Mouse (Mus musculus) gastrocnemius, adult 18-20 months (tissue): ENCODE measurements around the gene Sobp. TPM values are rescaled to one million over a fixed set of nuclear protein-coding genes. Genes with fewer than 3 reads are reported as not detected.
A peak's percentile ranks its signal among the peaks of the same experiment; 100 is the strongest.

Experiments used
- DNase-seq: peaks from one replicate; pipeline ENCODE4 v3.0.0; 2021; ENCODE audit warnings: low spot score
- long read RNA-seq, 2 experiments: library from polyadenylated mRNA; stranded (forward); transcript quantifications; one replicate each; pipeline ENCODE4 v2.0.0; 2021
- total RNA-seq, 2 experiments: library from RNA; stranded (reverse); gene quantifications; 2 replicates each; pipeline ENCODE4 v1.2.3; 2021

The Sobp gene
- 10 to 100 TPM; 29.6 to 36.3 TPM for total RNA-seq
- long read RNA-seq, experiment 1, full-length matches to known transcripts: 2 of 28 reads
- long read RNA-seq, experiment 1, partial matches to known transcripts: 12 of 28 reads
- long read RNA-seq, experiment 1, other reads (novel, unspliced or antisense): 14 of 28 reads
- long read RNA-seq, experiment 2, full-length matches to known transcripts: 2 of 23 reads
- long read RNA-seq, experiment 2, partial matches to known transcripts: 7 of 23 reads
- long read RNA-seq, experiment 2, other reads (novel, unspliced or antisense): 14 of 23 reads

- DNase-seq: peak; percentile 57
These were observed at the start of gene Sobp, which contains the start of gene 9030612E09Rik for GRCm38 (mm10) chr10:43174326-43175155. Sobp (minus strand) TSS chr10:43174530. 9030612E09Rik (plus strand) TSS chr10:43174704.

- no peak for DNase-seq
These were observed 49.1 kb upstream of the Sobp start for GRCm38 (mm10) chr10:43223391-43223790.

DNA sequence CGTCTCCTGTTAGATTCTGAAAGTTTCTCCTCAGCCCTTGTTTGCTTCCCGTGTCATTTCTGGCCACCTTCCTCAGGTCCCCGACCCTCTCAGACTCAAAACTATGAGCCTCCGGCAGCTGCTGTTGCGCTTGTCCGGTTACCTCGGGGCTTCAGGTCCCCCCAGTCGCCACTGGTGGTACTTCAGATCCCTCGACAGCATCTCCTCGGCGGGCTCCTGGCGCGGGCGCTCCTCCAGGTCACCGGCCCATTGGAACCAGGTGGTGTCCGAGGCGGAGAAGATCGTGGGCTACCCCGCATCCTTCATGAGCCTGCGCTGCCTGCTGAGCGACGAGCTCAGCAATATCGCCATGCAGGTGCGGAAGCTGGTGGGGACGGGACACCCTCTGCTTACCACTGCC is 47.3 kb upstream of the Sobp start:
- DNase-seq: no peak

- peak; percentile 96 for DNase-seq
These were observed 46.7 kb upstream of the Sobp start, which contains the start of gene Pdss2 for GRCm38 (mm10) chr10:43220910-43221625. Pdss2 (plus strand) TSS chr10:43221486.

DNA sequence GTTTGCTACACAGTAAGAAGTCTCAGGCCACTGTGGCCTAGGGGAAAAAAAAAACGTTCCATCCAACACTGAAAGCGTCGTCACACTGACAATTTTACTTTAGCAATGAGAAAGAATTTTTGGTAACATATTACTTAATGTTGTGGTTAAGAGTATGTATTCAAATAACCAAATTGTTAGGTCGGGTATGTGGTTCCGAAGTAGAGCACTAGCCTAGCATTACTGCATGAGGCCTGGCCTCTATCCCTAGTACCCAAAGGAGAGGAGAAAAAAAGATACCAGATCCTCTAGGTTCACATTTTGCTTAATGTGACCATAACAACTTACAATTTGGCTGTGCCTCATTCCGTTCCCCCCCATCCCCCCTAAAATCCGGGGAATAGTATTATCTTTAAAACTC is 46.1 kb upstream of the Sobp start:
- DNase-seq: no peak

GRCm38 (mm10) chr10:43217361-43217900 is 43.1 kb upstream of the Sobp start:
- DNase-seq: no peak

DNA sequence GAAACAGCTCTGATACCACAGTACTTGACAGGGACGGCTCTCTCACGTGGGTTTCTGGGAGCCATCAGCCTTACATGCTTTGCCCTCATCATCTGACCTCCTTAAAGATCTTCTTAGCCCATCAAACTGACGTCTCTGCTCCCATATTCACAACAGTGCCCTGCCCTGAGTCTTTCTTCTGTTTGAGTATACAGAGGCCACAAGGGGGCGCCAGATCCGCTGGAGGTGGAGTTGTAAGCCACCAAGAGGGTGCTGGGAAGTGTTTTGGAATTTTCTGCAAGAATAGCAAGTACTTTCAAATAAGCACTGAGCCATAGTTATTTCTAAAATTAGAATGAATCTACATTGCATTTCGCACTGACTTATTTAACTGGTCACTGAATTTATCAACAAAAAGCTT is 37.5 kb upstream of the Sobp start:
- DNase-seq: peak; percentile 27

GRCm38 (mm10) chr10:43203865-43204264 is 29.5 kb upstream of the Sobp start:
- DNase-seq: no peak

GRCm38 (mm10) chr10:43200206-43200605 is 25.9 kb upstream of the Sobp start:
- DNase-seq: no peak

DNA sequence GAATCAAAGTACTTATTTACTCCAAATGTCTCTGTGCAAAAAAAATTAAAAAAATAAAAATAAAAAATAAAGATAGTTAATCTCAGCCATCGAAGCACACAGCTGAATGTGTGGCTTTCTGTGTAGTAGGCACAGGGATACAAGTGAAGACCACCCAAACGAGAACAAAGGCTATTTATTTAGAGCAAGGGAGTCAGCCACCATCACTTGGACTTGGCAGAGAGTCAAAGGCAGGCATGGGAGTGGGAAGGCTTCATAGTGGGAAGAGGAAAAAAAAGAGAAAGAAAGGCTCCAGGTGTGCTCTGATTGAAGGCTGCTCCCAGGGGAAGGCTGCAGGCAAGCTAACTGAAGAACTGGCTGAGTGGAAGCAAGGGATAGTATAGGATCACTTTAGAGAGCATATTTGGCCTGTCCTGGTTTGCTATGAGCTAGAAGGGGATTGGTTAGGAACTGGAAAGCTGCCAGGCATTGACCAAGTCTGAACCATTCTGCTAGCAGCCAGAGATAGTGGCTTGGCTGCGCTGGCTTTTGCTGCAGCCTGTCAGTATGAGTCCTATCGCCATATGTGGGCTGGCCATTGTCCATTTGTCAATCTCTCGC is 6.1 kb upstream of the Sobp start:
- no peak for DNase-seq

- DNase-seq: no peak
These were observed 849 bp upstream of the Sobp start for GRCm38 (mm10) chr10:43175156-43175601.

- DNase-seq: no peak
These were observed 453 bp downstream of the Sobp start for GRCm38 (mm10) chr10:43173828-43174325.

DNA sequence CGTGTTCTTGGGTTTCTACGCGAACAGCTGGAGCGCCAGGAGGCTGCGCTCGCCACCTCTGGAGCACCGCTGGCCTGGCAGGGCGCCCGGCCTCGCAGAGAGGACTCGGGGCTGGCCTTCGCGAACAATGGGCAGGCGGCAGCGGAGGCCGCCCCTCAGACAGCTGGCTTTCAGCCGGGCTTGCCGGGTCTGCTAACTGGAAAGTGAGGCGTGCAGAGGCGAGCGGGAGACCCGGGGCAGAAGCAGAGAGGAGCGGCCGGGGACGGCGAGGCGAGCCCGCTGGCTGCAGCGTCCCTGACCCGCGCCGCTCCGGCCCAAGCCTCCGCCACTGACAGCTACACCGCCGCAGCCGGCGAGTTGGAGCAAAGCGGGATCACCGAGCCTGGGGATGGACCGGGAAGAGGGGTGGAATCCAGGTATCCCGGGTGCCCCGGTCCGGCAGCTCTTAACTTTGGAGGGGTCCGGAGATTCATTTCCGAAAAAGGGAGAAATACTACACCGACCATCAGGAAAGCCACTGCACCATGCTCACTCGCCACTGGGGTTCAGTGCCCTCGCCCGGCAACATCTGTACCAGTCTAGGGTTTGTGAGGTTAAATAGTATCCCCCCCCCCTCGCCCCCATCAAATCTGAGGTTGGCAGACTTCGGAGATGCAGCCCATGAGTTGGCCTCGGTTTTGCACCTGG is 1.0 kb downstream of the Sobp start:
- DNase-seq: peak; percentile 66

GRCm38 (mm10) chr10:43172554-43172953 is 1.8 kb downstream of the Sobp start:
- no peak for DNase-seq

GRCm38 (mm10) chr10:43172066-43172465 is 2.3 kb downstream of the Sobp start:
- DNase-seq: no peak

- peak; percentile 40 for DNase-seq
These were observed 3.2 kb downstream of the Sobp start for GRCm38 (mm10) chr10:43171106-43171505.

DNA sequence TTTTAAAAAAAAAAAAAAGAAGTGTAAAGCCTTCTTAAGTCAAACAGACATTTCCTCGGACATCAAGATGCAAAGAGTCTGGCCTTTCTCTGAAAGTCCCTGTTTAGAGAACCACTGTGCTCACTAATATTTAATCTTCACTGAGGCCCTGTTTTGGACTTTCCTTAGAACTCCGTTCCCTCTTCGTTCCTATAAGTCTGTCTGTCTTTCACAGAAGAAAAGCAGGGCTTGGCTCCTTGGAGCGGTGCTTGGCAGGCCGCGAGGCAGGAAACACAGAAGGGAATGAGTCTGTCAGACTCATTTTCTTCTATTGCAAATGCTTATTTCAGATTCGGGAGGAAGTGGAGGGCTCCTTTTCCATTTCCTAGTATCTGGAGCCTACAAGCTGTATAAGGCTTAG is 5.5 kb downstream of the Sobp start:
- no peak for DNase-seq

DNA sequence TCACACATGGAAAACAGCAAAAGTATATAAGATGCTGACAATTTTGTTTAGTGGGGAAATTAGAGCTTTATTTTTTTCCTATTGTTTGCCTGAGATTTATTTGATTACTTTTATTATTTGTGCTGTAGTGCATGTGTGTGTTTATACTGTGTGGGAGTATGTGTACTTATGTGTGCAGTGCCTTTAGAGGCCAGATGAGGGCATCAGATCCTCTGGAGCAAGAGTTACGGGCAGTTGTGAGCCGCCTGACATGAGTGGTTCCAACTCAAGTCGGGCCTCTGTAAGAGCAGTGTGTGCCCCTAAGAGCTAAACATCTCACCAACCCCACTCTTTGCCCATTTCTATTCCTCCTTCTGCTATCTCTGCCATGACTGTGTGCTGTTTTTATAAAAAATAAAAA is 7.5 kb downstream of the Sobp start:
- no peak for DNase-seq

DNA sequence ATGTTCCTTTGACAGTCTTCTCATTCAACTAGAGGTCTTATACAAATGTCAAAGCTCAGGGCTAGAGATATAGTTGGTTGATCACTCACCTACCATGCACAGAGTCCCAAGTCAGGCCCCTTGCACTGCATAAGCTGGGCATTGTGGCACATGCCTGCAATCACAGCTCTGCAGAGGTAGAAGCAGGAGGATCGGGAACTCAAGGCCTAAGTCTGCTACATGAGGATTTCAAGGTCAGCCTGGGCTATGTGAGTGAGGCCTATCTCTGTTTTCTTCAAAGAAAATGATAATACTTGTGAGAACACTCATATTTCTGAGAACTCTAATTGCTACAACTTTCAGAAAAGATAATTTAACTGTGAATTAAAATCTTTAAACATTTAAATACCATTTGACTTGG is 8.2 kb downstream of the Sobp start:
- no peak for DNase-seq

GRCm38 (mm10) chr10:43164406-43164805 is 9.9 kb downstream of the Sobp start:
- DNase-seq: no peak
